Mouse (Mus musculus) G1E (cell line): ENCODE data around the gene Klrb1f.

Experiments used
- CTCF ChIP-seq: IDR thresholded peaks from 2 replicates; pipeline ENCODE4 v1.5.1; 2012; ENCODE audit warnings: low read depth, low read length, inconsistent platforms, mixed read lengths
- GATA1 ChIP-seq: IDR thresholded peaks from 2 replicates; pipeline ENCODE4 v1.6.1; 2012; ENCODE audit warnings: borderline replicate concordance, low read length, inconsistent platforms, mixed read lengths
- POLR2AphosphoS5 ChIP-seq: IDR thresholded peaks from 2 replicates; pipeline ENCODE4 v1.6.1; 2012; ENCODE audit warnings: low read depth, low read length, inconsistent platforms; ENCODE audit not compliant: insufficient replicate concordance

- TF ChIP-seq CTCF = no peak
- no peak for TF ChIP-seq GATA1
- no peak for TF ChIP-seq POLR2AphosphoS5
These were observed 12.3 kb upstream of the Klrb1f start for GRCm38 (mm10) chr6:129033397-129033796.
